Mouse (Mus musculus) CH12.LX (cell line): ENCODE results near the gene Kcnh7.

Source experiments
- CHD1 ChIP-seq: IDR thresholded peaks from 2 replicates; pipeline ENCODE4 v1.6.1; 2012; ENCODE audit warnings: low read depth, low read length, improper control_type of control experiment, inconsistent platforms
- CTCF ChIP-seq, 2 experiments: IDR thresholded peaks in 1 of 2; conservative IDR thresholded peaks in 1 of 2; 2 replicates each; pipeline ENCODE4 v1.5.1; 2011 to 2012; ENCODE audit warnings: low read depth in 2 of 2, low read length in 2 of 2, improper control_type of control experiment in 1 of 2, inconsistent platforms in 1 of 2, mild to moderate bottlenecking in 1 of 2, moderate library complexity in 1 of 2
- EP300 ChIP-seq: IDR thresholded peaks from 2 replicates; pipeline ENCODE4 v1.6.1; 2011; ENCODE audit warnings: low read length, improper control_type of control experiment
- HCFC1 ChIP-seq: IDR thresholded peaks from 2 replicates; pipeline ENCODE4 v1.6.1; 2012; ENCODE audit warnings: low read depth, mild to moderate bottlenecking, inconsistent platforms, low read length, improper control_type of control experiment
- MAFK ChIP-seq: IDR thresholded peaks from 2 replicates; pipeline ENCODE4 v1.6.1; 2011; ENCODE audit warnings: low read length, improper control_type of control experiment; ENCODE audit not compliant: insufficient replicate concordance
- MAX ChIP-seq: IDR thresholded peaks from 2 replicates; pipeline ENCODE4 v1.6.1; 2011; ENCODE audit warnings: low read length, improper control_type of control experiment
- POLR2A ChIP-seq: IDR thresholded peaks from 2 replicates; pipeline ENCODE4 v1.6.1; 2011; ENCODE audit warnings: low read depth, mild to moderate bottlenecking, improper control_type of control experiment, low read length
- RAD21 ChIP-seq: IDR thresholded peaks from 2 replicates; pipeline ENCODE4 v1.6.1; 2011; ENCODE audit warnings: low read depth, mild to moderate bottlenecking, low read length, improper control_type of control experiment, moderate library complexity
- SIN3A ChIP-seq: IDR thresholded peaks from 2 replicates; pipeline ENCODE4 v1.6.1; 2012; ENCODE audit warnings: low read length, improper control_type of control experiment, inconsistent platforms
- TBP ChIP-seq: conservative IDR thresholded peaks from 2 replicates; pipeline ENCODE4 v1.6.1; 2011; ENCODE audit warnings: low read depth, low read length, improper control_type of control experiment
- USF2 ChIP-seq: conservative IDR thresholded peaks from 2 replicates; pipeline ENCODE4 v1.6.1; 2011; ENCODE audit warnings: low read depth, low read length, improper control_type of control experiment
- ZC3H11A ChIP-seq: IDR thresholded peaks from 2 replicates; pipeline ENCODE4 v1.6.1; 2012; ENCODE audit warnings: low read depth, mild to moderate bottlenecking, inconsistent platforms, low read length, improper control_type of control experiment

DNA sequence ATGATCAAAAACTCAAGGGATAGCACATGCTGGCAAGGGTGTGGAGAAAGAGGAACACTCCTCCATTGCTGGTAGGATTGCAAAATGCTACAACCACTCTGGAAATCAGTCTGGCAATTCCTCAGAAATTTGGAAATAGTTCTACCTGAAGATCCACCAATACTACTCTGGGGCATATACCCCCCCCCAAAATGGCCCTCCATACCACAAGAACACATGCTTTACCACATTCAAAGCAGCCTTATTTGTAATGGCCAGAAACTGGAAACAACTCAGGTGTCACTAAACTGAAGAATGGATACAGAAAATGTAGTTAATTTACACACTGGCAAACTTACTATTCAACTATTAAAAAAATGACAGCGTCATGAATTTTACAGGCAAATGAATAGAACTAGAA is 453.4 kb downstream of the Kcnh7 start:
- no peak for TF ChIP-seq EP300
- TF ChIP-seq MAFK = no peak
- TF ChIP-seq CHD1 = no peak
- no peak for TF ChIP-seq CTCF (conservative IDR thresholded peaks at IDR 0.05 in 1 of 2, IDR thresholded peaks at IDR 0.05 in 1 of 2; ENCODE audit: low read depth in 2 of 2, low read length in 2 of 2)
- no peak for TF ChIP-seq POLR2A
- no peak for TF ChIP-seq ZC3H11A
- TF ChIP-seq RAD21 = no peak
- no peak for TF ChIP-seq MAX
- TF ChIP-seq TBP = no peak
- no peak for TF ChIP-seq USF2
- no peak for TF ChIP-seq HCFC1
- TF ChIP-seq SIN3A = no peak
